Mouse (Mus musculus): ENCODE results near the gene Dppa1. TPM values are rescaled to one million over a fixed set of nuclear protein-coding genes. Genes with fewer than 3 reads are reported as not detected.

Gene Dppa1
- not detected in 4 replicates for total RNA-seq (2023)

GRCm38 (mm10) chr11:46629211-46629795, at the start of gene Dppa1:
Gene Dppa1 (minus strand): TSS chr11:46629261.

GRCm38 (mm10) chr11:46571327-46571726, 57.7 kb downstream of the Dppa1 start, which contains the start of gene BC053393:
Gene BC053393 (plus strand): TSS chr11:46571536.

Other genes starting within 250 kb of the Dppa1 start
- 1.4 to 1.8 TPM (median 1.5 TPM) in 4 replicates for gene Itk, start 239.7 kb downstream of the Dppa1 start, total RNA-seq (2023)
- gene Fam71b, start 232.7 kb downstream of the Dppa1 start, total RNA-seq (2023) = not detected in 4 replicates
- 86.1 to 115 TPM (median 106 TPM) in 4 replicates for gene Med7, start 192.3 kb downstream of the Dppa1 start, total RNA-seq (2023)
- gene Havcr2, start 174.3 kb downstream of the Dppa1 start, total RNA-seq (2023) = 0.45 to 0.78 TPM (median 0.60 TPM) in 4 replicates
- gene Gm12169, start 105.0 kb downstream of the Dppa1 start, total RNA-seq (2023) = not detected in 4 replicates
- gene BC053393, start 57.7 kb downstream of the Dppa1 start, total RNA-seq (2023) = not detected in 4 replicates
- gene Timd2, start 77.8 kb upstream of the Dppa1 start, total RNA-seq (2023) = 2.7 to 6.5 TPM (median 3.5 TPM) in 4 replicates
- 11.1 to 13.7 TPM (median 12.1 TPM) in 4 replicates for gene Havcr1, start 105.8 kb upstream of the Dppa1 start, total RNA-seq (2023)
- 0.34 to 0.69 TPM (median 0.52 TPM) in 3 of 4 replicates, not detected in the other for gene Timd4, start 181.5 kb upstream of the Dppa1 start, total RNA-seq (2023)

All from B cell, adult 62 days (primary cell).